Mouse (Mus musculus) frontal cortex, postnatal 25 days (tissue): ENCODE results near the gene 1810010H24Rik.
"Not testable (repeated sequence)": the region's sequence is repeated elsewhere in the genome, so short reads cannot be mapped to it uniquely, and the experiment has no call there.

ENCODE experiments used
- DNase-seq, 2 experiments: peaks; one replicate each; pipeline ENCODE4 v3.0.0; 2022; ENCODE audit warnings: low spot score in 2 of 2

The 1810010H24Rik gene

DNA sequence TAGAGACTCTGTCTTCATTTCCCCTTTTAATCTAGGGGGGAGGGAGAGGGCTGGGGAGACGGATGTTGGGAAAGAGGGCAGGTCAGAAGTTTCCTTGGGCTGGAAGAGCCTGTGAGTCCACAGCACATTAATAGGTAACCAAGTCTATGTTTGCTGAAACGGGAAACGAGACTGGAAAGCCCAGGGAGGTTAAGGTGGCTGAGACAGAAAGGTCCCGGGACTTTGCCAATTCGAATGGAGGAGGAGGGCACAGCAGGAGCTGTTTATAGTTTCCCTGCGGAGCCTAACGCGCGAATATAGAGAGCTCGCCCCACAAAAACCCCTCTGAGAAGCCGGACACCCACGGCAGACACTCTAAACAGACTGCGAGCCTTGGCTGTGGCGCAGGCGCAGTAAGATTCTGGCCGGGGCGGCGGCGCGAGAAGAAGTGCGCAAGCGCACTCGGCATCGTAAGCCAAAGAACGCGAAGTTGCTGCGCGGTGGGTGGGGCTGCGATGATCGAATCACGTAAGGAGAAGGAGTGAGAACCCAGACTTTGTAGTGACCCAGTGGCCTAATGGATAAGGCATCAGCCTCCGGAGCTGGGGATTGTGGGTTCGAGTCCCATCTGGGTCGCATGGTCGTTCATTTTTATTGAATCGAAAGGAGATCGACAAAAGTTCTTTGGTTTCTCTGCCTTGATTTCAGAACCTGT lies 13.0 kb upstream of the 1810010H24Rik start:
- peak; percentile 100 for DNase-seq

GRCm38 (mm10) chr11:107014020-107014585 lies 11.4 kb upstream of the 1810010H24Rik start:
- DNase-seq: no peak

GRCm38 (mm10) chr11:107014597-107015309 lies 10.7 kb upstream of the 1810010H24Rik start:
- no peak for DNase-seq

DNA sequence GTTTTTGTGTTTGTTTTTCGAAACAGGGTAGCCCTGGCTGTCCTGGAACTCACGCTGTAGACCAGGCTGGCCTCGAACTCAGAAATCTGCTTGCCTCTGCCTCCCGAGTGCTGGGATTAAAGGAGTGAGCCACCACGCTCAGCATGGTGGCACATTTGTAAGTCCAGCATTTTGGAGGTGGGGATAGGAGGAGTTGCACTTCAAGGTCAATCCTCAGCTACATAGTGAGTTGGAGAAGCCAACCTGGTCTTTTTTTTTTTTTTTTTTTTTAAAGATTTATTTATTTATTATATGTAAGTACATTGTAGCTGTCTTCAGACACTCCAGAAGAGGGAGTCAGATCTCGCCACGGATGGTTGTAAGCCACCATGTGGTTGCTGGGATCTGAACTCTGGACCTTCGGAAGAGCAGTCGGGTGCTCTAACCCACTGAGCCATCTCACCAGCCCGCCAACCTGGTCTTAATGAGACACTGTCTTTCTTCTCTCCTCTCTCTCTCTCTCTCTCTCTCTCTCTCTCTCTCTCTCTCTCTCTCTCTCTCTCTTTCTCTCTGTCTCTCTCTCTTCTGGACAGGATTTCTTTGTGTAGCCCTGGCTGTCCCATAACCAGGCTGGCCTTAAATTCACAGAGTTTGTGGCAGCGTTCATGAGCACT lies 9.8 kb upstream of the 1810010H24Rik start:
- DNase-seq: not testable (repeated sequence)

DNA sequence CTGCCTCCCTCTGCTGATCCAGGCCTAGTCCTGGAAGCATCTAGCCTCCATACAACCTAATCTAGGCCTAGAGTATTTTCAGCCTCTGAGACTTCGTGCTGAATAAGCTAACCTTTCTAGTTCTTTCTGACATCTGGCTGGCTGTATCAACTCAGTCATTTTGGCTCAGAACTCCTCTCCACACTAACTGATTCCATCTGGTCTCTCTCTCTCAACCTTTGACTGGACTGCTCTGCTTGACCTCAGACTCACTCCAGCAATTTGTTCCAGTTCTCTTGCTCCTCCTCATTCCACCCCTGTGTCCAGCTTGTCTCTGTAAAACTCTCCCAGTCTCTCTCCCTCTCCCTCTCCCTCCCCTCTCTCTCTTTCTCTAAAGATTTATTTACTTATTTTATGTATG lies 8.6 kb upstream of the 1810010H24Rik start:
- no peak for DNase-seq

- no peak for DNase-seq
Measured at GRCm38 (mm10) chr11:107017339-107017886, 8.1 kb upstream of the 1810010H24Rik start.

DNA sequence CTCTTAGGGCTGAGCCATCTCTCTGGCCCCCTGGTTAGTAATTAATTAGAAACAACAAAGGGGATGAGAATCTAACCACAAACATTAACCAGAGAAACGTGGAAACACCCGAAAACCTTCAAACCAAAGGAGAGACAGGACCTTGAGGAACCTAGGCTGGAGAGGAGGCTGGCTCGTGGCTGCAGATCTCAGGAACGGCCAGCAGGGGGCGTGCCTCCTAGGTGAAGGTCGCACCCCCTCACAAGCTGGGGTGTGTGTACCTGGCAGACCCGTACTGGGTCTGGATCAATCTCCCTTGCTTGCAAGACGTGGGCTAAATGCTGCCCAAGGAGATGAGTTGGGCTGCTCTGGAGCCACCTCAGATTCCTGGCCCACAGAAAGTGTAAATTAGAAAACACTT lies 6.9 kb upstream of the 1810010H24Rik start:
- DNase-seq: no peak

DNA sequence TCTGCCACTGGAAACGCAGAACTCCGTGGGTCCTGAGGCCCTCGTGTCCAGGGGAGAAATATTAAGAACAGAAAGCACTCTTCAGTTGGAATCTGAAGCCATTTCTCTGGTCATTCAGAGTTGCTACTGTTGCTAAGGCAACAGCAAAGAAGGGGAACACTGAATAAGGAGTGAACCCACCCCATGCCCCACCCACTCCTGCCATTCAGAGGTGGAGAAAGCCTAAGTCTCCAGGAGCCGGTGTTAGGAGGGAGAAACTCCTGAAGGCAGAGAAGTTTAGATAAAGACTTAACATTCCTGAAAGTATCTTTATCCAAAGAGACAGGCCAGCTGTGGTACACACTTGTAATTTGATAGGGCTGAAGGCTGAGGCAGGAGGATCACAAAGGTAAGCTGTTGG lies 6.2 kb upstream of the 1810010H24Rik start:
- DNase-seq: no peak

DNA sequence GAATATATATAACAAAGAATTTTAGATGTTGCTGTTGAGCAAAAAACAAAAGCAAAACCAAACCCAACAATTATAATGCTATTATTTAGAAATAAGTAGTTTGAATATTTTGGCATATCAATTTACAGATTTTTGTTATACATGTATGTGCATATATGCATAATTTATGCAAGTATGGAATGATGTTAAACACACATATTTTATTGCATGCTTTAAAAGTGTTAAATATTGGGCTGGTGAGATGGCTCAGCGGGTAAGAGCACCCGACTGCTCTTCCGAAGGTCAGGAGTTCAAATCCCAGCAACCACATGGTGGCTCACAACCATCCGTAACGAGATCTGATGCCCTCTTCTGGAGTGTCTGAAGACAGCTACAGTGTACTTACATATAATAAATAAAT lies 5.8 kb upstream of the 1810010H24Rik start:
- DNase-seq: not testable (repeated sequence)

GRCm38 (mm10) chr11:107022050-107022683 lies 3.3 kb upstream of the 1810010H24Rik start:
- no peak for DNase-seq

DNA sequence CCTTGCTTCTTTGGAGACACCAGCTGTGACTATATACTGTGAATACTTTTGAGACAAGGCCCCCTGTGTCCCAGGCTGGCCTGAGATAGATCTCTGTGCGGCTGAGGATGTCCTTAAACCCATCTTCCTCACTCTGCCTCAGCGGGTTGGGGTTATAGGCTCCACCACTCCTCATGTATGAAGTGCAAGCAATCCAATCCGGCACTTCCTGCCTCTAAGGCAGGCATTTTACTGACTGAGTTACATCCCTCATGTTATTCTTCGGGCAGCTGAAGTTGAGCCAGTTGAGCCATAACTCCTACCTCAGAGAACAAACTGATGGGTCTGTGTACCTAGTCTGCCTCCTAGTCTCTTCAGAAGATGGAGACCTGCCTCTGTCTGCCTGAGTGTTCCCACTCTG lies 1.1 kb upstream of the 1810010H24Rik start:
- no peak for DNase-seq

- DNase-seq: no peak
Measured at GRCm38 (mm10) chr11:107026554-107027430, 1.3 kb downstream of the 1810010H24Rik start.

GRCm38 (mm10) chr11:107027431-107028274 lies 2.2 kb downstream of the 1810010H24Rik start:
- peak; percentile 61 to 69 for DNase-seq

GRCm38 (mm10) chr11:107028275-107028618 lies 2.8 kb downstream of the 1810010H24Rik start:
- no peak for DNase-seq

GRCm38 (mm10) chr11:107028754-107029153 lies 3.3 kb downstream of the 1810010H24Rik start:
- no peak for DNase-seq

- no peak for DNase-seq
Measured at GRCm38 (mm10) chr11:107029536-107029935, 4.1 kb downstream of the 1810010H24Rik start.

- DNase-seq: no peak
Measured at GRCm38 (mm10) chr11:107031635-107032034, 6.2 kb downstream of the 1810010H24Rik start.

- DNase-seq: no peak
Measured at GRCm38 (mm10) chr11:107034085-107034810, 8.8 kb downstream of the 1810010H24Rik start.

- no peak for DNase-seq
Measured at GRCm38 (mm10) chr11:107039417-107039816, 13.9 kb downstream of the 1810010H24Rik start.
